Mouse (Mus musculus): Measurements from ENCODE around the gene Ruvbl2. TPM values are rescaled to one million over a fixed set of nuclear protein-coding genes. Genes with fewer than 3 reads are reported as not detected.
"Not testable (repeated sequence)": the region's sequence is repeated elsewhere in the genome, so short reads cannot be mapped to it uniquely, and the experiment has no call there.

Ruvbl2 gene
- 10 to 100 TPM; 44.5 to 44.9 TPM for total RNA-seq (2021)
- long read RNA-seq, transcript Ruvbl2-201 (15 exons, 1,834 nt): major isoform, 72 of 120 reads
- long read RNA-seq, partial matches to known transcripts: 34 of 120 reads
- long read RNA-seq, other reads (novel, unspliced or antisense): 14 of 120 reads

DNA sequence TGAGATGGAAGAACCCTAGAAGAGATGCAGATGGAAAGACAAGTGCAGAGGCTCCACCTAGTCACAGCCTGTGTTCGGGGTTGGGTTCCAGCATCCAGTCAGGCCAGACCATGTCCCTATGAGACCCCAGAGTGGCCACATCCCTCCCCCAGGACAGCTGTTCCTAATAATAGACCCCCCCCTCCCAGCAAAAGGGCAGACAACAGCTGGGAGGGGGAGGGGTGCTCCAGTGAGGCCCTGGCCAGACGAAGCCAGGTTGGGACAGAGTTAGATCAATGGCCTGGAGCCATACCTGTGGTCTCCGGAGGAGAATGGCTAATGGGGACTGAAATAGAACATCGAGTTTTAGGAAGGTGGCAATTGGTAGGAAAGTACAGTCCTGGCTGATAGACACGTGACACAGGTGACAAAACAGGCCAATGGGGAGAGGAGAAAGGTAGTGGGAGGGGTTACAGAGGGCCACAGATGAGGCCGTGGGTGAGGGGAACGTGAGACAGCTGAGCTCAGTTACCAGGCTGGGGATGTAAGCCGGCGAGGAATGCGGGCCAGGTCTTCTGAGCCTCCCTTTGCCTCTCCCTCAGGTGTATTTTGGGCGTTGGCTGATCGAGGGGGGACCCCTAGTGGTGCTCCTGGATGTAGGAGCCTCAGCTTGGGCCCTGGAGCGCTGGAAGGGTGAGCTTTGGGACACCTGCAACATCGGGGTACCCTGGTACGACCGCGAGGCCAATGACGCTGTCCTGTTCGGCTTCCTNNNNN lies at the start of gene Ruvbl2:
Ruvbl2 (minus strand) TSS at position 576 of the 756 bp plus-strand sequence.
- DNase-seq (ENCODE audit: low spot score in 2 of 2): no peak

DNA sequence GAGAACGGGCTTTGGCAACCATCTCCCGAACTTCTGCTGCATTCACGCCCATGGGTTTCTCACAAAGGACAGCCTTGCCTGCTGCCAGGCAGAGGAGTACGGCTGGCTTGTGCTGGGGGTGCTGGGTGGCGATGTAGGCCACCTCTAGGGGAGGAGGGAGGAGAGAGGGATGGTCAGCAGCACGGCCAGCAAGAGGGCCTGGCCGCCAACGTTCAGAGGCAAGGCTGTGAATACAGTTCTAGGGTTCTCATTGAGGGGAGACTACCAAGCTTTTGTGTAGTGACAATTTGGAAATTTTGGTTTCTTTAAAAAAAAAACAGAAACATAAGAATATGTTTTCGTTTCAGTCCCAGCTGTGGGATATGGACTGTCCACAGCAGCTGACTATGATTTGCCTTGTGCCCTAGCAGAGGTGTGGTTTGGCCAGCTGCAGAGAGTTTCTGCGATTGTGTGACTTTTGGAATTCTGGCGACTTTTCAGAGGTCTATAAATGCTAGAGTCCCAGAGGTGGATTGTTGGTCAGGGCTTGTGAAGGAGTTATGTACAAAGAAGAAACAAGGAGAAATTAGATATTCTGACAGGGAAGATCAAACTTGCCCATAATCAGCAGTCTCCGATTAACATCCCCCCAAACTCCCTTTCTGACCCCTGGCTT lies 49.0 kb upstream of the Ruvbl2 start, which contains the start of gene Gm45808:
Gm45808 (minus strand) TSS at position 51 of the 655 bp plus-strand sequence.
- DNase-seq (ENCODE audit: low spot score in 2 of 2): no peak

DNA sequence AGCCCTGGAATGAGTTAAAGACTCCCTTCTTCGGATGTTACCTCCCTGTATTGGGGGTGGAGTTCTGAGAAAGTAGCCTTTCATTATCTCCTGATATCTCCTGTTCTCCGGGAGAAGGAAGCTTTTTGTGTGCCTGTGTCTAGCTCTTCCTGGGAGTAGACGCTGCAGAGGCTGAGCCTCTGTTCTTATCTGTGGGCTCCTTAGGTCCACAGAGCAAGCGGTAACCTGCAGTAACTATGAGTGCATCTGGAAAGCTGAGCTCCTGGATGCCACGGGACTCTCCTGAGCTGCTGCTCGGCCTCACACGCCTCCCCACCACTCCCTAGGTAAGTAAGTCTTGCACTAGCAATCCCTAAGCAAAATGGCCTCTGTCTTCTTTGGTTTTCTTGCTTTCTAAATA lies 48.3 kb upstream of the Ruvbl2 start:
- DNase-seq (ENCODE audit: low spot score in 2 of 2): no peak

DNA sequence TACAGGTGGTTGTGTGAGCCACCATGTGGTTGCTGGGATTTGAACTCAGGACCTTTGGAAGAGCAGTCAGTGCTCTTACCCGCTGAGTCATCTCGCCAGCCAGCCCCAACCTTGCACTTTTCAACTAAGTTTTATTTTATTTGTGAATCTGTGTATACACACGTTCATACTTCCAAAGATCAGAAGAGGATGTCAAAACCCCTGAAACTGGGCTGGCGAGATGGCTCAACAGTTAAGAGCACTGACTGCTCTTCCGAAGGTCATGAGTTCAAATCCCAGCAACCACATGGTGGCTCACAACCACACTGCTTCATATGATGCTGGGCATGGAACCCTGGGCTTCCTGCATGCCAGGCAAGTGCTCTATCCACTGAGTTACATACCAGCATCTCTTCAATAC lies 47.1 kb upstream of the Ruvbl2 start:
- not testable (repeated sequence) for DNase-seq (ENCODE audit: low spot score in 2 of 2)

DNA sequence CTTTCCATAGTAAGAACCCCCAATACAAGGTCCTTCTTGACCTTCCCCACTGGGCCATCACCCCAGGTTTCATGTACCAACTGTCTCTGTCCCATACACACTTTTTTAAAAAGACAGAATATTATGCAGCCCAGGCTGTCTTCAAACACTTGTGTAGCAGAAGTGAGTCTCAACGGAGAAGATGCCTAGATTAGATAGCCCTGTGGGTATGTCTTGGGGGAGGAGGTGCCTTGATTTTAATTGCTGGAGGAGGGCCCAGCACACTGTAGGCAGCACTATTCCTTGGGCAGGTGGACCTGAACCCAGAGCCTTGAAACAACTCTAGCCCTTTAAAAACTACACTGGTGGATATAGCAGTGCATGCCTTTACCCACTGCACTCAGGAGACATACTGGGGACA lies 44.3 kb upstream of the Ruvbl2 start:
- no peak for DNase-seq (ENCODE audit: low spot score in 2 of 2)

DNA sequence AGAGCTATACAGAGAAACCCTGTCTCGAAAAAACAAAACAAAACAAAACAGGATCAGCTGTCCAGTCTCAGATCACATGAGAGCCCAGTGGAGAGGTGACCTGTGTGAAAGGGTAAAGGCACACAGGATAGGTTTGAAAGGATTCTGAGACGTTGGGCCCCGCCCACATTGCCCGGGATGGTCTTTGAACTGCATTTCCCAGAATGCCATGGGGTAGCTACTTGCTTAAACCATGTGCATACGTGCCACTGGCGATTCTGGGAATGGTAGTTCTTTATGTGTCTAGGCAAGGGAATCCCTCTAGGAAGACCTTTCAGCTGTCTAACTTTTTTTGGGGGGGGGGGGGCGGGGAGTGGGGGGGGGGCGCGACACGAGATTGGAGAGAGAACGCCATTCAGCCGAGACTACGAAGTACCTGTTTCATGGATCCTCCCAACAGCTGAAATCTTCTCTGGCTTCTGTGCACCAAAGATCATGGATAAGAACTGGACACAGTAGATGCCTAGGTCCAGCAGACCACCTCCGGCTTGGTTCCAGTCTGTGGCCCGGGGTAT lies 43.6 kb upstream of the Ruvbl2 start, which contains the start of gene Tulp2:
Tulp2 (plus strand) TSS at position 504 of the 554 bp plus-strand sequence.
- peak; percentile 61 to 69 for DNase-seq (ENCODE audit: low spot score in 2 of 2)

DNA sequence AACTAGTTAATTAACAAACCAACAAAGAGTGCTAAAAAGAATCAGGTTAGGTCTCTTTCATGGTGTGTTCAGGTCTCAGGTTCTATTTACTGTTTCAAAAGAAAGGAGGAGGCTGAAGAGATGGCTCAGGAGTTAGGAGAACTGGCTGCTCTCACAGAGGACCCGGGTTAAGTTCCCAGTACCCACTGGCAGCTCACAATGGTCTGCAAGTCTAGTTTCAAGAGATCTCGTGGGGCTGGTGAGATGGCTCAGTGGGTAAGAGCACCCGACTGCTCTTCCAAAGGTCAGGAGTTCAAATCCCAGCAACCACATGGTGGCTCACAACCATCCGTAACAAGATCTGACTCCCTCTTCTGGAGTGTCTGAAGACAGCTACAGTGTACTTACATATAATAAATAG lies 42.4 kb upstream of the Ruvbl2 start:
- DNase-seq (ENCODE audit: low spot score in 2 of 2): not testable (repeated sequence)

DNA sequence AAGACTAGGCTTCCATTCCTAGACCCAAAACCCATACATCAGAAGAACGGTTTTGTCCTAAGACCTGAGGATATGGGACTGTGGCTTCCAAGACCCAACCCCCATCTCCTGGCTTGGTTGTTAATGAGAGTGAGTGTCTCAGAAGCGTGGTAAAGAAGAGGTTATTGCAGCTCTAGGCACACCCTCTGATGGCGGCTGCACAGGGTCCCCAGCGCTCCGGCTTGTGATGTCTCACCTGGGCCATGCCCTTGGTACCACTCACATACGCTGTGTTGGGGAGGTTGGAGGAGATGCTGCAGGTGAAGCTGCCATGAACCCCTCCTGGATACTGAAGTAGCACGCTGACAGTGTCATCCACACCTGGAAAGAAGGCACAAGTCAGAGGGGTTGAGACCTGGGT lies 40.9 kb upstream of the Ruvbl2 start:
- no peak for DNase-seq (ENCODE audit: low spot score in 2 of 2)

DNA sequence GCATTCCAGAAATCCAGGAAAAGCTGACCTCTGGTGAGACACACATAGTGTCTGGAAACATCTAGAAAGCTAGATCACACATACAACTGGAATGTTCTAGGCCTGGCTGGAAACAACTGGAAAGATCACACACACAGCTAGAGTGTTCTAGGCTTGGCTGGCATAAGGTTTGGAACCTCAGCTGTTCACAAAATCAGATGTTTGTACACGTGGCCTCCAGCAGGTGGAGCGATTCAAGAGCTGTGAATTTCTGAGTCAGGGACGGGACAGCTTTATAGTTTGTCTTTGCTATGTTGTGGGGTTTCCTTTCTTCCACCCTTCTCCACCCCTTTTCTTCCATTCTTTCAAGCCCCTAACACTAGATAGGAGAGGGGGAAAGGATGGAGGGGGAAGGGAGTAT lies 39.1 kb upstream of the Ruvbl2 start:
- DNase-seq (ENCODE audit: low spot score in 2 of 2): peak; percentile 65 to 74

DNA sequence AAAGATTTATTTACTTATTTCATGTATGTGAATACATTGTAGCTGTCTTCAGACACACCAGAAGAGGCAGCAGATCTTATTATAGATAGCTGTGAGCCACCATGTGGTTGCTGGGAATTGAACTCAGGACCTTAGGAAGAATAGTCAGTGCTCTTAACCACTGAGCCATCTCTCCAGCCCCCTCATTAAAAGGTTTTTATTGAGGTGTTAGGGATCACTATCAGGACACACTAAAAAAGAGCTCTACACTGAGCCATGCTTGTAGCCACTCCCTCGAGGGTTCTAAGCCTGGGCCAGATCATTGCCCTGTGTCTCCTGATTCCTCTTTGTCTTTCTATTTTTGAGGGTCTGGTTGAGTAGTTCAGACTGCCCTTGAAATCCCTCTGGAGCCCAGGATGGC lies 38.6 kb upstream of the Ruvbl2 start:
- no peak for DNase-seq (ENCODE audit: low spot score in 2 of 2)

DNA sequence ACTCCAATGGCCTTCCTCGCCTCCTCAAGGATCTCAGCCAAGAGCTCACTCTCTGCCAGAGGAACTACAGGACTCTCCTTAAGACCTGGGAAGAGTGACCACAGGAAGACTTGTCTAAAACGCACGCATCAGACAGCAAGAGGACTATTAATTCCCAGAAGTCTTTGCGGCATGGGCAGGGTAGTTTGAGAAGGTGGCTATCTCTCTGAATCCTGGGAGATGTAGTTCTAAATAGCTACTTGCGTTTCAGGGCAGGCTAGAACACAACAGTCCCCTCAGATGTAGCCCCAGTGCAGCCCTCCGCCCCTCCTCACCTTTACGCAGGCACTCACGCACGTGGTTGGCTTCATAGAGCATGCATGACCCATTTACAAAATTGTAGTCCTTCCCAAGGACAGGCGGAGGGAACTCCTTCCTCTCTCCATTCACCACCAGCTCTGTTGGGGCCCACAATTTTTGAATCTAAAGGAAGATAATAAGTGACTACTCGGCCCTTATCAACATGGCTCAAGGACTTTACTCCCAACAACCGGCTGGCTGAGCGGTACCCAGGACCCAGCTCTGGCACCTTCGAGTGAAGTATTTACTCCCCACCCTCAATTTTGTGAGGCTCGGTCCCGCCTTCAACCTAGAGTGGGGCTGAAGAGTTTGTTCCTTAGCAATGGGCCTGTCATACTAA lies 37.5 kb upstream of the Ruvbl2 start:
- no peak for DNase-seq (ENCODE audit: low spot score in 2 of 2)

DNA sequence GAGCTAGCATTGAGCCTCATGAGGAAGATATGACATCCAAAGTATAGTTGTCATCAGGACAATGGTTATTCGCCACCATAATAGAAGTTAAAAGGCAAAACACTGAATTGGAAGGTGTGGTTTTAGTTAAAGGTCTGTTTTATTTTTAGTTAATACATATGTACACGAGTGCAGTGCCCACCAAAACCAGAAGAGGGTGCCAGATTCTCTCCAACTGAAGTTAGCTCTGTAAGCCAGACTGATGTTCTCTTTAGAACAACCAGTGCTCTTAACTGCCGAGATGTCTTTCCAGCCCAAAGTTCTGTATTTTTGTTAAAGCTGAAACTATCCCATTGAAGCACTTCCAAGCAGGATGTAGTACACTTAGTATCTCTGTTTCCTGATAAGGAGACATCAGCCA lies 33.0 kb upstream of the Ruvbl2 start:
- DNase-seq (ENCODE audit: low spot score in 2 of 2): peak; percentile 78 to 80

DNA sequence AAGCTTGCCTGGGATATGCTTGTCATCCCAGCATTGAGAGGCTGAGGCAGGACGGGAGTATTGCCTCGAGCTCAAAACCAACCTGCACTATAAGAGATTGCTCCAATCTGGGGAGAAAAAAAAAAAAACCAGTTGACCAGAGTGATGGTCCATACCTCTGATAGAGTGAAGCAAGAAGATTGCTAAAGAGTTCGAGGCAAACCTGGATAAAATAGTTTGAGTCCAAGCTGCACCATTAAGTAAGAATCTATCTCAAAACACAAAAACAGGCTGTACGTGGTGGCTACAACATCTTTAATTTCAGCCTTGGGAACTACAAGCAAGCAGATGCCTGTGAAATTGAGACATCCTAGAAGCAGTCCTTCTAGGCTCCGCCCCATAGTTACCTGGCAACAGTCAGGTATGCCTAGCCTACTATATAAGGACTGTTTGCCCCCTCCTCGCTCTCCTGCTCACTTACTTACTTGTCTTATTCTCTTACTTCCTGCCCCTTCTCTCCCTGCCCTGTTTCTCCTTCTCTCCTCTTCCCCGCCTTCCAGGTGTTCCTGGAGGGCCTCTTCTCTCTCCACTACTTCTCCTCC lies 29.3 kb upstream of the Ruvbl2 start:
- DNase-seq (ENCODE audit: low spot score in 2 of 2): no peak

DNA sequence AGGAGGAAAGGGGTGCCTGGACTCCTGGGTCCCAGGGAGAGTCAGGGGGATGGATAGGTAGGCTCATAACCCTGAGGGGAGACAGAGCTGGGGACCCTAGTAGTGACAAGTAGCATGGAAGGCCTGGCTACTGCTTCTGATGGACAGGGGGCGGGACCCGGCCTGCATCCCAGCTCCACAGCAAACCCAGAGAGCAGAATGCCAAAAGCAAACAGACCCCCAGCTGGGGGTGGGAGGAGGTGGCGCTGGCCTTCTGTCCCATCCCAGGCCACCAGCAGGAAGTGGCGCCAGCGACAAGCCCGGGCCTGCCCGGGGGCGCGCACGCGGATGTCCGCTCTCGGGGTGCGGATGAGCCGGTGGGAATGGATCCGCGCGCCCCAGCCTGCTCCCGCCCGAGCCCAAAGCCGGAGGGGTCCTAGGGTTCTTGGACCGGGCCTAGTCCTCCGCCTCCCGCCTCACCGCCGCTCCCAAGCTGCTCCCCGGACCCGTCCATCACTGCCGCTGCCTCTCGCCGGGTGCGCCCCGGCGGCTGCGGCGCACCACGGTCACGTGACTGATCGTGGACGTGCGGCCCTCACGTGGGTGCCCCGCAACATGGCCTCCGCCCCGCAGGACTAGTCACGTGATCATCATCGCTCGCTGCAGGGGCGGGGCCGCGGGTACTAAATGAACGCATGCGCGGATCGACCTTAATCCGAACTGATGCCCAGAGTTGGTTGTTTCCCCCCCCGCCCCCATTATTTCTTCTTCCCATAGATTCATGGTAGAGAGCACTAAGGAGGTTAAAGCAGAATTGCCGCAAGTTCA lies 28.6 kb upstream of the Ruvbl2 start, which contains the start of gene Bax:
Bax (minus strand) TSS at position 616 of the 807 bp plus-strand sequence.
- DNase-seq (ENCODE audit: low spot score in 2 of 2): peak; percentile 93 to 97

DNA sequence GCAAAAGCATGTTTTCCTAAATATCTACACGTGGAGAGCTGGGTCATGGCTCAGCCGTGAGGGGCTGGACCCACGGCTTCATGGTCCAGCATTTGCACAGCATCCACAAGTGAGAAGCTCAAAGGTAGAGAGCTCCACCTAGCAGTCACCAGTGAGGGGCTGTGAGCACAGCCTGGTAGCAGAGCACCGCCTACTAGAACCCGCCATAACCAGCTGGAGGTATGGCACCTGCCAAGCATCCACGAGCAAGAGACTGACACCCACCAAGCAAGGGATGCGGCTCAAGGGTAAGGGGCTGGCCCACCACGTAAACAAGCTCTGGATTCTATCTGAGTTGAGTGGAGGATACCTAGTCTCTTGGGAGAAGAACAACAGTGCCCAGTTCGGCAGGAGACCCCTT lies 27.7 kb upstream of the Ruvbl2 start:
- no peak for DNase-seq (ENCODE audit: low spot score in 2 of 2)

DNA sequence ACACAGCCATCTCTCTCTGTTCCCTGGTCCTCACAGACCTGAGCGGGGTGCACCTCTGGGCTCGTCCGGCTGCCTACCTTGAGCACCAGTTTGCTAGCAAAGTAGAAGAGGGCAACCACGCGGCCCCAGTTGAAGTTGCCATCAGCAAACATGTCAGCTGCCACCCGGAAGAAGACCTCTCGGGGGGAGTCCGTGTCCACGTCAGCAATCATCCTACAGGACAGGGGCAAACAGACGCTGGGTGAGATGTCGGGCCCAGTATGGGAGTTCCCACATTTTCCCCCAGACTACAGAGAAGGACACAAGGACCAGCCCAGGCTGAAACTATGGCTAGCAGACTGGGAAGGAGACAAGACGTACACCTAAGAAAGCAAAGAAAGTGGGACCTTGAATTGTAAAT lies 27.2 kb upstream of the Ruvbl2 start:
- DNase-seq (ENCODE audit: low spot score in 2 of 2): no peak

DNA sequence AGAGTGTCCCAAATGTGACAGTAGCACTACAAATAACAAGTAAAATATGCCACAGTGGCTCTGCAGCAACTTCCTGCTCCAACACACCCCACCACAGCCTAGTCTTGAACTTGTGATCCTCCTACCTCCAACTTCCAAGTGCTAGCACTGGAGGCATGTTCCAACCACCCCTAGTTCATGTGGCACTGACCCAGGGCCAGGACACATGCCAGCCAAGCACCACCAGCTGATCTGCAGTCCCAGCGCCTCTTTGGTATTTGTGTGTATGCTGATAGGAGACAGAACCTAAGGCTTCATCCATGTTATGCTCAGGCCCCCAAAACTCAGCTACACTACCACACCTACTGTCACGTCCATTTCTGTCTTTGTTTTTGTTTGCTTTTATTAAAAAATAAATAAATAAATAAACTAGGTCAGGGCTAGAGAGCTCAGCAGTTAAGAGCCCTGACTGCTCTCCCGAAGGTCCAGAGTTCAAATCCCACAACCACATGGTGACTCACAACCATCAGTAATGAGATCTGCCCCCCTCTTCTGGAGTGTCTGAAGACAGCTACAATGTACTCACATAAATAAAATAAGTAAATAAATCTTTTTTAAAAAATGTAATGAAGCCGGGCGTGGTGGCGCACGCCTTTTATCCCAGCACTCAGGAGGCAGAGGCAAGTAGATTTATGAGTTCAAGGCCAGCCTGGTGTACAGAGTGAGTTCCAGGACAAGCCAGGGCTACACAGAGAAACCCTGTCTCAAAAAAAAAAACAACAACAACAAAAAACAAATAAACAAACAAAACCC lies 26.3 kb upstream of the Ruvbl2 start:
- DNase-seq (ENCODE audit: low spot score in 2 of 2): no peak

DNA sequence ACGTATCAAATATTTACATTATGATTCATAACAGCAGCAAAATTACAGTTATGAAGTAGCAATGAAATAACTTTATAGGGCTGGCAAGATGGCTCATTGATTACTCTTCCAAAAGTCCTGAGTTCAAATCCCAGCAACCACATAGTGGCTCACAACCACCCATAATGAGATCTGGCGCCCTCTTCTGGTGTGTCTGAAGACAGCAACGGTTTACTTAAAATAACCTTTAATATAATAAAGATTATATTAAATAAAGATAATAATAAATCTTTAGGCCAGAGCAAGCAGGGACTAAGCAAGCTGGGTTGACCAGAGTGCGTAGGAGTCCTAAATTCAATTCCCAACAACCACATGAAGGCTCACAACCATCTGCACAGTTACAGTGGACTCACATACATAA lies 25.0 kb upstream of the Ruvbl2 start:
- not testable (repeated sequence) for DNase-seq (ENCODE audit: low spot score in 2 of 2)

DNA sequence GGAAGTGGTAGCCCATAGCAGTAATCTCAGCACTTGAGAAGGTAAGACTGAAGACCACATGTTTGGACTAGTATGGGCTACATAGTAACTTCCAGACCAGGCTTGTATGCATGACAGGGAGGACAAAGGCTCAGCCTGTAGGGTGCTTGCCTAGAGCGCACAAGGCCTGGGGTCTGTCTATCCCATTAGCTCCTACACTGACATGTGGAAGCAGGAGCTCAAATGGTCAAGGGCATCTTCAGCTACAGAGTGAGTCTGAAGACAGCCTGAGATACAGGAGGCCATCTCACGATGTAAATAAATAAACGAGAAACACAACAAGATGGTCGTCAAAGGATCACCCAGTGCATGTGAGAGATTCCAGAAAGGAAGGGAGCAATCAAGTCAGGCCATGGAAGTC lies 24.4 kb upstream of the Ruvbl2 start:
- DNase-seq (ENCODE audit: low spot score in 2 of 2): no peak

All from layer of hippocampus, postnatal 10 days (tissue).